Mouse (Mus musculus): ENCODE measurements around the gene Akap9.

Gene Akap9

DNA sequence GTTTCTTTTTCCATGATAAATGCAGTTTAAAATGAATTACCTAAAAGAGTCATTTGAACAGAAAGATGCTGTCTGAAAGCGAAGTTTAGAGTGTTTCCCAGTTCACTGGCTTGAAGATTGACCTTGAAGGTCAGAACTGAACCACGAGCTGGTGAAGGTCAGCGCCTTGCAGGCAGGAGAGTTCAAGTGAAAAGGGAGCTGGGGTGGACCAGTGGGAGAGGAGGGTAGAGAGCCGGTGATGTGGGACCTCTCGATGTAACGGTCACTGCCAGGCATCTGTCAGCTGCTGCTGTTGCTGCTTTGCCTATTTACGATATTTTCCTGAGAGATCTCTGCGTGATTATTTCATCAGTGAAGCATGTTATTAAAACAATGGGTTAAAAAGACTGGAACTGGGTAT is 111.5 kb downstream of the Akap9 start:
- no peak for DNase-seq (ENCODE audit: low read depth, low spot score)

DNA sequence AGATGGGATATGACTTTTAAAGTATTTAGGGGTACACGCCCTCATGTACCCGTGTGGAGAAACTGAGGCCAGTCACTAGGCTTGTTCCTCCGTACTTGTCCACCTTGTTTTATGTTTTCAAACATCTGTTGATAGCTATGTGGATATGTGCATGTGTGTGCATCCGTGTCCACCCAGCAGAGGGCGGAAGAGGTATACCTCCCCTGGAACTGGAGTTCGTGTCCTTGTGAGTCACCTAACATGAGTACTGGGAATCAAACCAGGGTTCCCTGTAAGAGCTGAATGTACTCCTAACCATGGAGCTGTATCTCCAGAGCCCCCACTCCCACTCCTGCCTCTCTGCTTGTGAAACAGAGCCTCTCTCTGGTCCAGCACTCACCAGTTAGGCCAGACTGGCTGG is 112.5 kb downstream of the Akap9 start:
- no peak for DNase-seq (ENCODE audit: low read depth, low spot score)

DNA sequence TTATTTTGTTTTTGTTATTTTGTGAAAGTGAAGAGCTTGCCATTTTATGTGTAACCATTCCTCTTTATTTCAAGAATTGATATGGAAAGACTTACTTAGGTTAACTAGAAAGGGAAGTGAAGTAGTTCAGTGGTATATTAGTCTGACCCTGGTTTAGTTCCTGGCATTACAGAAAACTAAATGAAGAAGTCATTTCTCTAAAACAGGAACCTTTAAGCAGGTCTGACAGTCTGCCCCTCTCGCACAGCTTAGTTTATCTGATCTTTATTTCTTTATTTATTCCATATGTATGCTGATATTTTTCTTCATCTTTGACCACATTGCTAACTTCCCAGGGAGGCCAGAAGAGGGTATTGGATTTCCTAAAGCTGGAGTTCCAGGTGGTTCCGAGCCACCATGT is 113.1 kb downstream of the Akap9 start:
- DNase-seq (ENCODE audit: low read depth, low spot score), result no peak

DNA sequence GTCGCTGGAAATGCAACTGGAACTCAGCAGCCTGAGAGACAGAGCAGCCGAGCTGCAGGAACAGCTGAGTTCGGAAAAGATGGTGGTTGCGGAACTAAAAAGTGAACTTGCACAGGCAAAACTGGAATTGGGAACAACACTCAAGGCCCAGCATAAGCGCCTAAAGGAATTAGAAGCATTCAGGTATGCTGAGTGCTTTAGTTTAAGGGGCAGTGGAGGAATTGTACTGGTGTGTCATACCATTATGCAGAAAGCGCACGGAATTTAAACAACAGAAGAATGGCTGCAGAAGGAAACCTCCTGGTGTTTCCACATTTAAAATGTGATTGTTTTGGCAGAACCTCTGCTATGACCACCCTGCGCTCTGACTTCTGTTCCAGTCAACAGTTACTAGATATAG is 132.5 kb downstream of the Akap9 start:
- no peak for DNase-seq (ENCODE audit: low read depth, low spot score)

DNA sequence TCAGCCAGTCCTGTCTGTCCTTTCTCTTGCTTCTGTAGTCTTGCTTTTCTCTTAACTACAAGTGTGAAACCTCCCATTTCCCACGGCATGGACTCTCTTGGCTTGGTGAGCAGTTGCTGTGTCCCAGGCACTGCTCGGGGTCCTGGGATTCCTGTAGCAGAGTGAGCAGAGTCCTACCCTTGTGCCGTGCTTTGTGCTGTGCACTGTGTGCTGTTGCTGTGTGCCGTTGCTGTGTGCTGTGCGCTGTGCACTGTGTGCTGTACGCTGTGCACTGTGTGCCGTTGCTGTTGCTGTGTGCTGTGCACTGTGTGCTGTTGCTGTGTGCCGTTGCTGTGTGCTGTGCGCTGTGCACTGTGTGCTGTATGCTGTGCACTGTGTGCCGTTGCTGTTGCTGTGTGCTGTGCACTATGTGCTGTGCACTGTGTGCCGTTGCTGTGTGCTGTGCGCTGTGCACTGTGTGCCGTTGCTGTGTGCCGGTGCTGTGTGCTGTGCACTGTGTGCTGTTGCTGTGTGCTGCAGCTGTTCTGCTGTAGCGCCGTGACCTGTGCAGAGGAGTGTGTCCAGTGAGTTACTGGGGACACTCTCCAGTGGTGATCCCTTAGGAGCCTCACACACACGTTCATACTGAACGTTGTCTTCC is 138.7 kb downstream of the Akap9 start:
- no peak for DNase-seq (ENCODE audit: low read depth, low spot score)

DNA sequence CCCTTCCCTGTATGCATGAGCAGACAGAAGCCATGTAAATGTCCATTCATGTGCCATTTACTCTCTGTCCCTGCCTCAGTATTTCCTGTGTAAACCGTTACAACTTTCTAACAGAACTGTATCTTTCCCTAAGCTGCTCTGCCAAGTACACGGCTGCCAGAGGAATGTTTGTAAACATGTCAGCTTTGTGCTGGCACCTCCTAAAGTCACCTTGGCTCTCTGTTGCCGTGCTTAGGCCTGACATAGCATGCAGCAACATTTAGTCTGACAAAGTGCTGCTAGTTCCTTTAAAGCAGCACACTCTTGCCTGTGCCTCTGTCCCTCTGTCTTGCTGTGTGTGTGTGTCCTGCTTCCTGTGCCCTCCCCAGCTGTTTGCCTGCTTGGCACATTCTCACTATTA is 139.3 kb downstream of the Akap9 start:
- DNase-seq (ENCODE audit: low read depth, low spot score), result no peak

DNA sequence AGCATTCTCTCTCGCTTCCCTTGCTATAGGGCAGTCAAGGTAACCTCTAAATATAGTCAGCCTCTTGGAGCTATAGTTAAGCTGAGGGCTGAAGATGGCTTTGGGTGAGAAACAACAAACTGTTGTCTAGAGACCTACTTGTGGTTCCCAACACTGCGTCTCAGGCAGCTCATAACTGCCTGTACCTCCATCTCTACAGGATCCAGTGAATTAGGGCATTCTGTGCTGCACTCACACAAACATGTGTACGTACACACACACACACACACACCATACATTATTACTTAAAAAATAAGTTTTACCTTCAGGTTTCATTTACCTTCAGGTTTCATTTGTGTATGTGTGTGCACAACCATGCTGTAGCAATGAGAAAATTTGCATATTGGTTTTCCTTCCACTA is 151.2 kb downstream of the Akap9 start:
- no peak for DNase-seq (ENCODE audit: low read depth, low spot score)

DNA sequence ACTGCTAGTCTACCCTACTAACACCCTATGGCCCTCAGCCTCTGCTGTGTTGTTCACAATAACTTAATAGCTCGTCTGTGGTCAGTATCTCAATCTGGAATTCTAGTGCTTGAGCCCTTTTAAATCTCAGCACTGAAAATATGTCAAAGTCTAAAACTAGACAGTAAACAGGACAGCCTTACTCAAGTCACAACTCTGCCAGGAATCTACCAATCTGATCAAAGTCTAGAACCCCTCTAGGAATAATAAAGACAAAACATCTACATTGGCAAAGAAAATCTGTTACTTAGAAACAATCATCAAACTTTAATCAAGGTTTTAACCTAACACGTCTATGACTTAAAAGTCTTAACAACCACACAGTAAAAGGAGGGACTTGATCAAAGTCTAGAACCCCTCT is 153.0 kb downstream of the Akap9 start:
- no peak for DNase-seq (ENCODE audit: low read depth, low spot score)

DNA sequence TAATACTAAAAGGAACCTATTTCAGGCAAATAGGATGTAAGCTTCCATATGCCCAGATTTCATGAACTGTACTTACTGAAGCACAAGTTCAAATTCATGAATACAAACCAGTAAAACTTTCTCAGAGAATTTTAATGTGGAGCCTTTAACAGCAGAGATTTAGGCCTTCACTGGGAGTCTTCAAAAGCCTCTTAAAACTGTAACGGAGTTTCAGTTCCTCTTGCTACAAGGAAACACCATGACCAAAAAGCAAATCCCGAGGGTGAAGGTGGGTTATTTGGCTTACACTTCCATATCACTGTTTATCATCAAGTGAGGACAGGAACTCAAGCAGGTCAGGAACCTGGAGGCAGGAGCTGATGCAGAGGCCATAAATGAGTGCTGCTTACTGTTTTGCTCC is 153.7 kb downstream of the Akap9 start:
- DNase-seq (ENCODE audit: low read depth, low spot score), result no peak

DNA sequence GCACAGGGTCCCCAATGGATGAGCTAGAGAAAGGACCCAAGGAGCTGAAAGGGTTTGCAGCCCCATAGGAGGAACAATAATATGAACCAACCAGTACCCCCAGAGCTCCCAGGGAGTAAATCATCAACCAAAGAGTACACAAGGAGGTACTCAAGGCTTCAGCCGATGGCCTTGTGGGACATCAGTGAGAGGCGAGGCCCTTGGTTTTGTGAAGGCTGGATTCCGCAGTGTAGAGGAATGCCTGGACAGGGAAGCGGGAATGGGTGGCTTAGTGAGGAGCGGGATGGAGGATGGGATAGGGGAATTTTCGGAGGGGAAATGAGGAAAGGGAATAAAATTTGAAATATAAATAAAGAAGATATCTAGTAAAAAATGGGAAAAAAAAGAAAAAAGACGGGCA is 157.1 kb downstream of the Akap9 start:
- no peak for DNase-seq (ENCODE audit: low read depth, low spot score)

DNA sequence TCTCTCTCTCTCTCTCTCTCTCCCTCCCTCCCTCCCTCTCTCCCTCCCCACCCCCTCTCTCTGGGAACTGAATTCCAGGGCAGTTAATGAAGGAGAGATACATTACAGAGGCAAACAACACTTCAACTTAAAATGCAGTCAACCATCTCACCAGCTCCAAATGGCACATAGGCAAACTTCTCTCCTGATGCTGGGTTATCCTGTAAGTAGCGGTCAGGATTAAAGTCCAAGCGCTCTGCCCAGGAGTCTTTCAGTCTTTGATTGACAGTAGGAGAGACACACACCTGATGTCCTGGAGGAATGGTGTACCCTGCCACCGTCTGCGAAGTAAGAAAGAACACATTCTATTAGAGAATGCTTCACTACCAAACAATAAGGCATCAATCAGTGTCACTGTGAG is 158.5 kb downstream of the Akap9 start:
- no peak for DNase-seq (ENCODE audit: low read depth, low spot score)

DNA sequence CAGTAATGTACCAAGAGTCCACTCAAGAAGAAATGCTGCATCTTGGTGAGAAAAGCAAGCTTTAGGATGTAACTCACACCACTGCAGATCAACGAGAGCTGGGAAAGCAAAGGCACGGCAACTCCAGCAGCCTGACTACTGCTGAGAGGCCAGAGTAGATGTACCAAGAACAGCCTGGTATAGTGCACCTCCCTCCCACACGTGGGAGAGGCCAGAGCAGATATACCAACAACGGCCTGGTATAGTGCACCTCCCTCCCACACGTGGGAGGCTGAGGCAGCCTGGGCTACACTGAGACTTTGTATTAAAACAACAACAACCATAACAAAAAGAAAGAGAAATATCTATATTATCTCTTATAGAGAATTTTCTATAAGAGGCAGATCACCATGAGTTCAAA is 160.3 kb downstream of the Akap9 start:
- no peak for DNase-seq (ENCODE audit: low read depth, low spot score)

DNA sequence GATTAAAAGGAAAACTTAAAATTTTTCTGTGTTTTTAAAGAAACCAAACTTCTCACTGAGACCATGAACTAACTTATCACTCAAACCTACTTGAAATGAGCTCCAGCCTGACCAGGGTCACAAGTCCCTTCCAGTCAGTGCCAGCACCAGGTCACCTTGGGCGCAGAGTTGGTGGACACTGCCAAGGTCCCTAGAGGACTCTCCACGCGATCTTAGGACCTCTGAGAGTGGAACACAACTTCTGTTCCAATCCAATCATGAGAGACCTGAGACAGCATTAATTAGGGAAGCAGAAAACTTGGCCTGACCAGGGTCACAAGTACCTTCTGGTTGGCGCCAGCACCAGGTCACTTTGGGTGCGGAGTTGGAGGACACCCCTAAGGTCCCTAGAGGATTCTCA is 166.6 kb downstream of the Akap9 start:
- no peak for DNase-seq (ENCODE audit: low read depth, low spot score)

DNA sequence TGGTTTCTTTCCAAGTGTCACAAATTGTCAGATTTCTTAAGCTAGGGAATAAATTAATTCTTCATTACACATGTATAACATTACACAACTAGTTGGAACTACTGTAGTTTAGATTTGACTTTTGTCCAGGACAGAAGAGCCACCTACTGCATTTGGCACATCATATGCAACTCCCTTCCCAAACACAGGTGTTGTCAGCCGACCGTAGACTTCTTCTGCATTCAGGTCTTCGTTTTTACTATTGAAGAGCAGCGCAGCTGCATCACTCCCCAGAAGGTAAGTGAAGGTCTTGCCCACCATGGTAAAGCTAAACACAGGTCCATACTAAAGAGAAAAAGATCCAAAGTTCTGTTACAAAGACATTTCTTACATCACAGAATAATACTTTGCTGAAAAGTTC is 173.2 kb downstream of the Akap9 start:
- DNase-seq (ENCODE audit: low read depth, low spot score), result no peak

DNA sequence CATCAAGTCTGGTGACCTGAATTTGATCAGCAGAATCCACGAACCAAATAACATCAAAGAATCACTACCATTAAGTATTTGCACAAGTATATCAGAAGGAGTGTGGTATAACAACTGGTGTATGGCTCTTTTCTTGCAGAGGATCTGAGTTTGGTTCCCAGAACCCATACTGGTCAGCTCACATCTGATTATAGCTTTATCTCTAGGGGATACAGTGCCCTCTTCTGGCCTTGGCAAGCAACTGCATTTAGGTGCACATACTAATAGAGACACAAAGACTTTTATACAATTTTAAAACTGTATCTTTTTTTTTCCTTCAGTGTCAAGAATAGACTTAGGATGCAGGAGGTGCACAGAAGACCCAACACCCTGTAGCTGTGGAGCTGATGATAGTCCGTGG is 173.9 kb downstream of the Akap9 start:
- DNase-seq (ENCODE audit: low read depth, low spot score), result peak; percentile 61

DNA sequence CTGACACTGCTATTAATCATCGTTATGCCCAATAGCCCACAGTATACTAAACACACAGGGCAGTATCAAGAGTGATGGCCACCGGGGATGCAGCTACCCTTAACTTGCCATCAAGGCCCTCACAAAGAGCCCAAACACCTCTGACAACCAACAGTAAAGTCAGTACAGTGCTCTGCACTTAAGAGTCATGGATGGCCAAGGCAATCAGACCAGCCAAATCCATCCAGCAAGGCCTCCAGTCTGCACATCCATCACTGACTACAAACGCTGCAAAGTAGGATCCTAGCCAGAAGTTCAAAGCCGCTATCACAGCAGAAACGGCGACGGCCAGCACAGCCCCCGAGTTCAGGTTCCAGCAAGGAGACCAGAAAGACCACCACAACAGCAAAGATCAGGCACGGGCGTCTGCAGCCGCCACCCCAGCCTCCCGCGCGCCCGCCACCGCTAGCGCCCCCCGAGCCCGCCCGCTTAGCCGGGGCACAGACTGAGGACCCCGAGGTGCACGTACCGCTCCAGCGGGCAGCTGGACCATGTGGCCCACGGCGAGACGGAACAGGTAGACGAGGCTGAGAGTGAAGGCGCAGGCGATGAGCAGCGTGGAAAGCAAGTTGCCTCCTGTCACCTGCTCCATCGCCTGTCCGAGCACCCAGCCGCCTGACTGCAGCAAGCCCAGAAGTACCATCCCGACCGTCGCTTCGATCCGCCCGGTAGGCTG is 175.9 kb downstream of the Akap9 start:
- no peak for DNase-seq (ENCODE audit: low read depth, low spot score)

DNA sequence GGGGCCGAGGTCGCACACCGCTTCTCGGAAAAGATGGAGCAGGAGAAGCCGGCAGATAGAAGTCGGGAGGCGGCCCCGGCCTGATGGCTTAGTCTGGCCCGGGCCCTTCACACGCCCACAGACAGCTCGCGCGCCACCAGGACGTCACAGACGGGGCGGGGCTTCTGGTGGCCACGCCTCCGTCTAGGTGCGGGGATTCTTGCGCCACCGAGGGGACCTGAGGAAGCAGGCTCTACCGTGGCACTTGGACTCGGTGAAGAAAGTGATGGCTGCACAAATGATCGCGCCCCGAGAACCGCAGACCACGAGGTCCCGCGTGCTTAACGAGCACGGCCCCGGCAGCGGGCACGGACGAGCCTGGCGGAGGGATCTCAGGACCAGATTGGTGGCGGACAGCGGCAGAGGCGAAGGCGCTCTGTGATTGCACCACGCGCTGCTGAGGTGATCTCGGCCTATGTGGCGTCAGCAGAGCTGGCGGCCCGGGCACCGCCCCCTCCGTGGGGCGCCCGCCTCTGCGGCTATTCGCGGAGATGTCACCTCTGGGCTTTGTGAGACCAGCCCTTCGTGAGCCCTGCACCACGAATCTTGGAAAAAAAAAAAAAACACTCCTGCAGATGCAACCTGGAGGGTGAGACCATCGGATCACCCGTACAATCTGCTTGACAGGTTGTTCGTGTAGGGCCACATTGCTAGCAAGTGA is 176.6 kb downstream of the Akap9 start, which contains the start of gene Cyp51:
Gene Cyp51, minus strand, starts transcription at position 406 of the 700 bp plus-strand sequence.
- DNase-seq (ENCODE audit: low read depth, low spot score), result peak; percentile 93

DNA sequence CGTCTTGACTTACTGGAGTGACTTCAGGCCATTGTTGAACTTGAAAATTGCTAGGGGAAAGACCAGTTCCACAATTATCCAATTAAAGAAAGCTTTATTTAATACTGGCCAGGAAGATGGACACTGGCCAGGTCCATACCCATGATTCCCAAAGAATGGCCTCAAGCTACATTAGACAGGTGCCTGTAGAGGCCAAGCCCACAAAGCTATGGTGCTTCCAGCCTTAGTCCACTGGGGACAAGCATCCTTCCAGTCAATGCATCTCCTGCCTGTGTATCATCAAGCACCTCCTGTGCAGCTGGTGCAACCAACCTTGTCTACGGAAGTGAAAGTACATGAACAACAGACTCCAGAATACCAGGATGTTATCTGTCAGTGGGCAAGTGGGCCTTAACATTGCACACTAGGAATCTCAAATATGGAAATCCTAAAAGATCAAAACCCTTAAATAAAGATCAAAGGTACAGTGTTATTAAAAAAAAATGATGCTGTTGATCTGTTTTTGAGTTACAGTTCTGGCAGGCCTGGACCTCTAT is 177.9 kb downstream of the Akap9 start:
- peak; percentile 19 for DNase-seq (ENCODE audit: low read depth, low spot score)

DNA sequence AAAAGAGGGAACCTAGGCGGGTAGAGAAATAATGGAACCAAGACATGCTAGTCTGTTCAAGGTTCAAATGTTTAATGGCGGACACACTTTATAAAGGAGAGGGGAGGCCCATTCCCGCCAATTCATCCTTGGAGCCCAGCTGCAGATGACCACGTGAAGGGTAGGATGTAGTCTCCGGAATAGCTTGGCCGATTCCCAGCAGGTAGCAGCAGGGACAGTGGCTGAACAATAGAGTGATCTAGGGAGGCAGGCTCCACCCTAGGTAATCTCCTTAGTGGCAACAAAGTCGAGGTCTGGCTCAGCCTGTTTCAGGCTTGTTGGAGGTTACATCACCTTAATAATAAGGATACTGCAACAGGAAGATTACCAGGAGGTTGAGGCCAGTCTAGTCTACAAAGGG is 179.2 kb downstream of the Akap9 start:
- DNase-seq (ENCODE audit: low read depth, low spot score), result peak; percentile 78

DNA sequence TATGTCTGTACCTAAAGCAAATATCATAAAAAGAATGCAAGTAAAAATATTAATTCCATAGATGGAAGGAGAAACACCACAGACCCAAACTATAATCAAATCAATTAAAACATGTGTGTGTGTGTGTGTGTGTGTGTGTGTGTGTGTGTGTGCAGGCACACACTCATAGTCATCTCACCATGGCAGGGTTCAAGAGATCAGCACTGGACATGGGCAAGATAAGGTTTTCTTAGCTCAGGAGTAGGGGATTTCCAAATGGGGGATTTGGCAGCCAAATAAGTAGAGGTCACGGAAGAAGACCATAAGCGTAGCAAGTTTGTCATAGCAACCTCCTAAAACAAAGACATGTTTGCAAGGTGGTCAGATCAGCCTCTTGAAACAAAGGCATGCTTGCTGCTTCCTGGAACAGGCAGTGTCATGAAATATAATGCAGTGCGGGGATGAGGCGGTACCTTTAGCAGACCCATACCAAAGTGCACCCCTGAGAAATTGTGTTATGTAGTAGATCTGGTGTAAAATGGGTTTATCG is 184.8 kb downstream of the Akap9 start:
- DNase-seq (ENCODE audit: low read depth, low spot score), result no peak
